Mouse (Mus musculus) neural tube, embryonic 11.5 days (tissue): Measurements from ENCODE around the gene Gm9821. TPM values are rescaled to one million over a fixed set of nuclear protein-coding genes. Genes with fewer than 3 reads are reported as not detected.

Source experiments
- ATAC-seq: fragments of 200-750 bp; cut with Nextera tagmentation; 2 replicates; pipeline ENCODE4 v1.8.0; 2017; ENCODE audit warnings: moderate number of reproducible peaks, mild to moderate bottlenecking, moderate TSS enrichment, moderate library complexity; ENCODE audit not compliant: insufficient read depth, low FRiP score, low TSS enrichment
- DNase-seq: peaks from one replicate; pipeline ENCODE4 v3.0.0-alpha.2; 2015; ENCODE audit warnings: low spot score
- H3K27ac ChIP-seq: fragments of 300-500 bp; sonication (generic); 2 replicates; pipeline ENCODE4 v1.5.1; 2014; ENCODE audit warnings: low read depth, mild to moderate bottlenecking, low read length
- H3K27me3 ChIP-seq: fragments of 300-500 bp; sonication (generic); 2 replicates; pipeline ENCODE4 v1.6.1; 2014; ENCODE audit warnings: mild to moderate bottlenecking, low read length, mixed read lengths; ENCODE audit not compliant: control insufficient read depth, insufficient read depth
- H3K36me3 ChIP-seq: fragments of 300-500 bp; sonication (generic); 2 replicates; pipeline ENCODE4 v1.6.1; 2014; ENCODE audit warnings: mild to moderate bottlenecking, low read length, moderate library complexity, mixed read lengths; ENCODE audit not compliant: control insufficient read depth, insufficient read depth
- H3K4me1 ChIP-seq: fragments of 300-500 bp; sonication (generic); 2 replicates; pipeline ENCODE4 v1.6.1; 2014; ENCODE audit warnings: low read length, mixed read lengths; ENCODE audit not compliant: control insufficient read depth, insufficient read depth
- H3K4me2 ChIP-seq: fragments of 300-500 bp; sonication (generic); 2 replicates; pipeline ENCODE4 v1.6.1; 2014; ENCODE audit warnings: low read depth, mild to moderate bottlenecking, moderate library complexity
- H3K4me3 ChIP-seq: fragments of 300-500 bp; sonication (generic); 2 replicates; pipeline ENCODE4 v1.5.1; 2014; ENCODE audit warnings: low read depth, low read length
- H3K9ac ChIP-seq: fragments of 300-500 bp; sonication (generic); 2 replicates; pipeline ENCODE4 v1.6.1; 2014; ENCODE audit warnings: mild to moderate bottlenecking, low read length
- H3K9me3 ChIP-seq: fragments of 300-500 bp; sonication (generic); 2 replicates; pipeline ENCODE4 v1.6.1; 2016; ENCODE audit warnings: low read length; ENCODE audit not compliant: control insufficient read depth
- WGBS: fragments of 180-500 bp; shearing (Covaris S2); extraction: QIAGEN DNeasy Blood & Tissue Kit; methylation state at CpG from one replicate; pipeline ENCODE4 v1.1.7; 2014; 5-methylcytosine and 5-hydroxymethylcytosine counted together
- polyA plus RNA-seq: library from polyadenylated mRNA; unstranded; fragments of >200 nt; fragmentation: Nextera tagmentation; extraction: Ambion mirVana; gene quantifications from 2 replicates; pipeline ENCODE4 v1.2.1, GENCODE M21; 2014

Gene Gm9821
- polyA plus RNA-seq, 1 experiment from 2014 or later: 0.58 TPM

DNA sequence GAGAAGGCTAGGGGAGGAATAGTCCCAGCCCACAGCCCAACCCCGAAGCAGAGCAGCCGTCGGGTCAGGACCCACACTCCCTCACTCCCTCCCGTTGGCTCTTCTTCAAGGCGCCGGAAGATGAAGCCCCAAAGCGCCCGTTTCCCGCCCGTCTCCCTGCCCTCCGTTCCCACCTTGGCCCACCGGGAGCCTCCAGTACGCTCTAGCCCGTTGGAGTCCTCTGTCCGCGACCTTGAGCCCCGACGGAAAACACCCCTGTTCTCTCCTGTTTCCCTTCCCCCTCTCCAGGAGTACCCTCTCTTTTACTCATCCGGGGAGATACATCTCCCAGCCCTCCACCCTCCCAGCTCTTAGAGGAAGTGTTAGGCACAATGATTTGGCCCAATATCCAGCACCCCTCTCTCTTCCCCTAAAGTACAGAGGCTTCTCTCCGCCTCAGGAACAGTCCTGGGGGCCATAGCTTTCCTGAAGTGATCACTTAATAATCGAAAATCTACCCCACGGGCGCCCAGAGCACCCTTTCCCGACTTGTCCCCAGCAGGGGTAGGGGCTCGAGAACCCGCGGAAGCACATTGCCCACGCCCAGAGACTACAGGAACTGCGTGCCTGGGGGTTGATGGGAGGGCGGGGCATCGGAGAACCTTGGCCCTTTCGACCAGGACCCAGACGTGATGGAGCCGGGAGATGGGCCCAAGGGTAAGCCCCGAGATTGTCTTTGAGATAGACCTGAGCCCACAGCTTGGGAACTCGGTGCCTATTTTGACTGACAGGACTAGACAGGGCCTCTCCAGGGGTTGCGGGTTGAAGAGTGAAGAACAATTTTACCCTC, 22.7 kb upstream of the Gm9821 start:
- Histone ChIP-seq H3K36me3 (peaks cover 1% of the 10 kb centered on the region), H3K4me1 (peaks cover 7% of the 10 kb centered on the region; the same call in 1 of the 2 replicates), H3K27ac (no peak overlapping the region), H3K9ac (no peak overlapping the region), H3K9me3 (no peaks in the 10 kb centered on the region), H3K4me2 (peak overlapping the region; percentile 64), H3K27me3 (peaks cover 35% of the 10 kb centered on the region), H3K4me3 (peak overlapping the region; percentile 39)
- WGBS: 3% methylated on average over 31 of the region's 37 CpGs
- DNase-seq (peak; percentile 29), ATAC-seq (no peak)

DNA sequence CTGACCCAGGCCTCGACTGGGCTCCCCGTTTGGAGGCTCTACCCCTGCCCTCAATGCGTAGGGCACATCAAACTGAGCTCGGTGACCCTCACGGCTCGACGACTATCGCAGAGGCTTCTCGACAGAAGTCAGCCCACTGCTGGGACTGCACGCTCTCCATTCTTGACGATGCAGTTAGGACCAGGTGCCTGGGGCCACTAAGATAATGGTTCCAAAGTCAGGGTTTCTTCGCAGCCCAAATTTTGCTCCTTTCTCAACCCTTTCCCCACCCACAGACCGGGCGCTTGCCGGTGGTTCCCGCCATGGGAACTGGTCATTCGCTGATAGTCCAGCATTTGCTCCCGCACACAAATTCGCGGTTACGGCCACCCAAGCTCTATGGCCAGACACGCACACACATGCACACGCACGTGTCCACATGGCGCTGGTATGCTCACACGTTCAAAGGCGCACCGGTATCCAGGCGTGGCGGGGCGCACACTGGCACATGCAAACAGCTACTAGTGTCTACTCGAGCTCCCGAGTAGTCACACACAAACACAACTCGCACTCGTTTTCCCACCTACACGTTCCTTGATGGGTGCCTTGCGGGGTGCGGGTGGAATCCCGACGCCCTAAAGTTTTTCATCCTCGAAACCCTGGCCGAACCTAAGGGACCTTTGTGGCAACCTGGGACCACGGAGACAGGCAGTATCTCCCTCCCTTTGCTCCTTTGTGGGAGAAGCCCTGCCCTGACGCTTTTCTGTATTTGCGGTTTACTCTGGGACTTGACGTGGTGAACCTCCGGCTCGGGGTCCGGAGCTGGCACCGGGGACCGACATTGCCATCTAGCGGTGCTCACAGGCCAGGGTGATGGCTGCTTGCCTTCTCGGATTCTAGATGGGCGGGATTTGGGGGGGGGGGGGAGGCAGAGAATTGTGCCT, 21.8 kb upstream of the Gm9821 start:
- 0 out of 2 replicates have a peak, but pooled peaks have one; percentile 21 for ATAC-seq
- peak overlapping the region; percentile 34 for H3K4me2 ChIP-seq
- no peaks in the 10 kb centered on the region for H3K9me3 ChIP-seq
- peak overlapping the region; percentile 18; the same call in 1 of the 2 replicates for H3K4me3 ChIP-seq
- no peaks in the 10 kb centered on the region; the same call in 1 of the 2 replicates for H3K36me3 ChIP-seq
- H3K4me1 ChIP-seq: peaks cover 10% of the 10 kb centered on the region; the same call in 1 of the 2 replicates
- H3K27ac ChIP-seq: no peak overlapping the region
- H3K27me3 ChIP-seq: peaks cover 35% of the 10 kb centered on the region
- WGBS: 6% methylated on average over 54 of the region's 54 CpGs
- peak; percentile 81 for DNase-seq
- H3K9ac ChIP-seq: no peak overlapping the region

DNA sequence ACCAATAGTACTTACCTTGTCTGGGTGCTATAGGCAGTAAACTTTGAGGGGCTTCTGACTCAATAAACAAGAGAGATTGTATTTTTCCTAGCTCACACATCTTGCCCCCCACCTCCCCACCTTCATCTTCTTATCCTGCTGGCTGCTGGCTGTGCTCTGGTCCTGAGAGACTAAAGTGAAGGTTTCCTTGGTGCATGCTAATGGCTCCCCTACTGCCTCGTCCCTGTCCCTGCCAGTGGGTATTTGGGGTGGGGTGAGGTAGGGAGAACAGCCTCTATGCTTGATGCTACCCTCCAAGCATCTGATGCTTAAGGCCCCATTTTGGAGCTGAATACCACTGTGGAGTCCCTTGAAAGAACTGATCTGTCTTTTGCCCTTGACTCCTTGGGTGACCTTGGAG, 20.8 kb upstream of the Gm9821 start:
- ATAC-seq (no peak), DNase-seq (no peak)
- Histone ChIP-seq H3K4me3 (no peak overlapping the region), H3K9ac (no peak overlapping the region), H3K4me1 (peaks cover 16% of the 10 kb centered on the region), H3K36me3 (no peaks in the 10 kb centered on the region; the same call in 1 of the 2 replicates), H3K27me3 (peaks cover 35% of the 10 kb centered on the region), H3K9me3 (no peaks in the 10 kb centered on the region), H3K4me2 (no peak overlapping the region), H3K27ac (no peak overlapping the region)
- 55% methylated on average over 1 of the region's 1 CpGs for WGBS

DNA sequence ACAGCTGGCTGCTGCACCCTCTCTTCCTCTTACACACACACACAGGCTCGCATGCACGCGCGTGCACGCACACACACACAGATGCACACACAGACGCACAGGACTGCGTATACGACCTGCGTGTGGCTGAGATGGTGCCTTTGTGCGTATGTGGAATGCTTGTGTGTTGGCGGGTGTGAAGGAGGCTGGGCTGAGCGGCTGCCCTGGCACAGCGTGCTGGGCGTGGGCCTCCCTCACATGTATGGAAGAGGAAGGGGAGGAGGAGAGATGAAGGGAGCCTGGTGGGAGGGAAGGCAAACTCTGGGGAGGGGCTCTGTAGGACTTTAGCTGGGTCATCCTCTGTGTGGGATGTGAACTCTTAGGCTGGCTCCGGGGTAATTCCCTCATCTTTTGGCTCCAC, 20.1 kb upstream of the Gm9821 start:
- Histone ChIP-seq H3K27ac (no peak overlapping the region), H3K27me3 (peaks cover 33% of the 10 kb centered on the region), H3K4me2 (no peak overlapping the region), H3K9ac (no peak overlapping the region), H3K4me1 (peaks cover 17% of the 10 kb centered on the region), H3K36me3 (no peaks in the 10 kb centered on the region; the same call in 1 of the 2 replicates), H3K4me3 (no peak overlapping the region), H3K9me3 (no peaks in the 10 kb centered on the region)
- 85% methylated on average over 14 of the region's 15 CpGs for WGBS
- DNase-seq: no peak
- no peak for ATAC-seq

DNA sequence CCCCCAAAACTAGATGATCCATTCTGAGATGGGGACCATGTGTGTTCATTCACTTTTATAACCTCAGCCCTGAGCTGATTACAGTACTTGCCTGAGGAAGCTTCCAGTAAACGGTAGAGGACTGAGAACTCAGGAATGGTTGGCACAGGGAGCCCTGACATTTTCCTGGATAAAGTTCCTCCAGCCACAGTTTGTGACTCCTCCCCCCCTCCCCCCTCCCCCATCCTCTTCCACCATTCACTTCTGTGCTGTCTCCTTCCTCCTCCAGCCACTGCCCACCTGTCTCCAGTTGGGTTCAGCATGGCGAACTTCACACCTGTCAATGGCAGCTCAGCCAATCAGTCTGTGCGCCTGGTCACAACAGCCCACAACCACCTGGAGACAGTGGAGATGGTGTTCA, 18.6 kb upstream of the Gm9821 start, which contains the start of gene Chrm4:
Gene Chrm4 (plus strand): TSS at position 301 of the 400 bp plus-strand sequence.
- Histone ChIP-seq H3K4me1 (peaks cover 17% of the 10 kb centered on the region), H3K4me2 (no peak within 1 kb of the TSS; the same call in 1 of the 2 replicates)

DNA sequence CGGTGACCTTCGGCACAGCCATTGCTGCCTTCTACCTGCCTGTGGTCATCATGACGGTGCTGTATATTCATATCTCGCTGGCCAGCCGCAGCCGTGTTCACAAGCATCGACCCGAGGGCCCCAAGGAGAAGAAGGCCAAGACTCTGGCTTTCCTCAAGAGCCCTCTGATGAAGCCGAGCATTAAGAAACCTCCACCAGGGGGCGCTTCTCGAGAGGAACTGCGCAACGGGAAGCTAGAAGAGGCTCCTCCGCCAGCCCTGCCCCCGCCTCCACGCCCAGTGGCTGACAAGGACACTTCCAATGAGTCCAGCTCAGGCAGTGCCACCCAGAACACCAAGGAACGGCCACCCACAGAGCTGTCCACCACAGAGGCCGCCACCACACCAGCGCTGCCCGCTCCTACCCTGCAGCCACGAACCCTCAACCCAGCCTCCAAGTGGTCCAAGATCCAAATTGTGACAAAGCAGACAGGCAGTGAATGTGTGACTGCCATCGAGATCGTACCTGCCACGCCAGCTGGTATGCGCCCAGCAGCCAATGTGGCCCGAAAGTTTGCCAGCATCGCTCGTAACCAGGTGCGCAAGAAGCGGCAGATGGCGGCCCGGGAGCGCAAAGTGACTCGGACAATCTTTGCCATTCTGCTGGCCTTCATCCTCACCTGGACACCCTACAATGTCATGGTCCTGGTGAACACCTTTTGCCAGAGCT, 17.5 kb upstream of the Gm9821 start:
- Histone ChIP-seq H3K9me3 (no peaks in the 10 kb centered on the region), H3K9ac (no peak overlapping the region), H3K27me3 (peaks cover 12% of the 10 kb centered on the region), H3K4me3 (no peak overlapping the region; the same call in 1 of the 2 replicates), H3K36me3 (no peaks in the 10 kb centered on the region; the same call in 1 of the 2 replicates), H3K4me1 (peaks cover 23% of the 10 kb centered on the region), H3K27ac (no peak overlapping the region), H3K4me2 (no peak overlapping the region; the same call in 1 of the 2 replicates)
- ATAC-seq (no peak), DNase-seq (peak; percentile 86)
- 39% methylated on average over 34 of the region's 34 CpGs for WGBS

More for the DNA sequence above, 18.6 kb upstream of the Gm9821 start, which contains the start of gene Chrm4:
- Histone ChIP-seq H3K4me3 (no peak within 1 kb of the TSS), H3K9ac (no peak within 1 kb of the TSS), H3K36me3 (no peaks in the 10 kb centered on the region; the same call in 1 of the 2 replicates), H3K27me3 (peaks cover 22% of the 10 kb centered on the region), H3K27ac (no peak within 1 kb of the TSS), H3K9me3 (no peaks in the 10 kb centered on the region)
- DNase-seq (no peak), ATAC-seq (no peak)
- 91% methylated on average over 3 of the region's 3 CpGs for WGBS

DNA sequence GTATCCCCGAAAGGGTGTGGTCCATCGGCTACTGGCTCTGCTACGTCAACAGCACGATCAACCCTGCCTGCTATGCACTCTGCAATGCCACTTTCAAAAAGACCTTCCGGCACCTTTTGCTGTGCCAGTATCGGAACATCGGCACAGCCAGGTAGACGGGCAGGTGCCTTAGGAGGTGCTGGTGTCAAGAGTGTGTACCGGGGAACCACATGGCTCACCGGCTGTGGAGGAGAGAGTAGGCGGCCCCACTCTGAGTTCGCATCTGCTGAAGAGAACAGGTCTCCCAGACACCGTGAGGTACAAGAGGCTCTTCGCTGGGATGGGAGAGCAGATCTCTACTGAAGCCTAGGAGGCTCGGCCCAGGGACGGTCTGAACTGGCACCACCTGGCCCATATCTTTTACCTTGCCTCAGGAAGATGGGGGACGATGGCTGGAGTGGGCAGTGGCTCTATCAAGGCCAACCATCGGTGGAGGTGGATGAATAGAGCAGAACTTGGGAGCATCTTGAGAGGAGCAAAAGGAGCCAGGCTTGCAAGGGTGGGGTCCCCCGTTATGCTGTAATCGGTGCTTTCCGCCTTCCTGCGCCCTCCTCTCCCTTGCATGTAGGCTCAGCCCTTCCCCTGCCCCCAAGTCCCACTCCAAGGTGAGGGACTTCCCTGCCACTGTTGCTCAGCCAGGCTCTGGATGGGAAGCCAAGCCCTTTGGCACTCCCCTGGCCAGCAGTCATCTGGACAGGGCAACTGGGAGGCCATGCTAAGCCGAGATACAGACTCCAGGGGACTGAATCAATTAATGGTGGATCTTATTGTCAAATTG, 16.8 kb upstream of the Gm9821 start:
- Histone ChIP-seq H3K9ac (no peak overlapping the region; the same call in 1 of the 2 replicates), H3K4me1 (peaks cover 28% of the 10 kb centered on the region), H3K36me3 (no peaks in the 10 kb centered on the region; the same call in 1 of the 2 replicates), H3K4me2 (no peak overlapping the region; the same call in 1 of the 2 replicates), H3K27ac (no peak overlapping the region), H3K4me3 (no peak overlapping the region; the same call in 1 of the 2 replicates), H3K27me3 (peaks cover 4% of the 10 kb centered on the region), H3K9me3 (no peaks in the 10 kb centered on the region)
- ATAC-seq: no peak
- WGBS: 66% methylated on average over 23 of the region's 23 CpGs
- DNase-seq: no peak
